37 mouse cellular contexts compared by ENCODE assay signal in the genomic region with DNA sequence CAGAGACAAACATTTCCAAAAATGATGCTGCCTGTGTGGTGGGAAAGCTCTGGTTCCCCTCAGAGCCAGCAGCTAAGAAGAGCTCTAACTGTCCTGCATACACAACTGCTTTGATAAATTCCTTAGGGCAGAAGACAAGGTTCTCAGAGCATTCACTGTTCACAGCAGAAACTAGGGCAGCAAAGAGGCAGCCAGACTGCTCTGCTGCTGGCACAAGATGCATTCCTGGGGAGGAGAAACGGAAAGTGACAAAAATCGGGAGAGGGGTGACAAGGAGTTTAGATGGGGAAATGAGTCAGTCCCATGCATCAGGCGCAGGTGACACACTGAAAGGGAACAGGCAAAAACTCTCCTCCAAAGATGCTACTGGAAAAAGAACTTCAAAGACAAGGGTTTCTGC. TPM values are rescaled to one million over a fixed set of nuclear protein-coding genes. Genes with fewer than 3 reads are reported as not detected.
DNase-seq lines count a peak whose midpoint lies in the region; ATAC-seq lines count a peak whose summit lies in the region.
"Had no signal": no experiment of that assay in that cellular context is flagged by ENCODE, and none has a peak within 500 bp of the region (broad histone marks: within the 10 kb centered on the region; RNA-seq: fewer than 3 reads in every experiment).

No protein-coding gene starts in this region.

- peak; percentile 28 to 30 for DNase-seq in cerebellum, postnatal 25 days
- DNase-seq in cerebellum, adult 9-10 months, result no peak
- no peak for DNase-seq in hindbrain, embryonic 10.5 days (ENCODE audit: low spot score)
- DNase-seq in hindbrain, embryonic 14.5 days (ENCODE audit: low spot score), result no peak
- peak; percentile 5 for DNase-seq in retina, postnatal 1 day
- no peak for DNase-seq in retina, embryonic 14.5 days (ENCODE audit: low spot score)
- no peak for DNase-seq in liver, embryonic 11.5 days (ENCODE audit: low spot score)
- DNase-seq: adrenal gland, adult 2 months; adrenal gland, postnatal 36 days; B cell, adult 2 months; gastrocnemius, postnatal 25 days; heart, adult 2 months; heart, postnatal 14 days; kidney, adult 18-20 months; kidney, postnatal 25 days; lung, adult 2 months; lung, postnatal 10 days; thymus, postnatal 4 days had no signal

- H3K4me3 ChIP-seq in hindbrain, embryonic 10.5 days, result no peak overlapping the region
- H3K4me3 ChIP-seq in hindbrain, embryonic 14.5 days (replicated peaks; ENCODE audit: low read length), result no peak overlapping the region
- H3K4me3 ChIP-seq in liver, embryonic 11.5 days (ENCODE audit: low read depth, low read length), result no peak overlapping the region
- H3K4me3 ChIP-seq: erythroblast, embryonic 14.5 days; heart, adult 2 months; hindbrain, embryonic 12.5 days; kidney, embryonic 15.5 days; limb, embryonic 10.5 days; limb, embryonic 15.5 days had no signal

- 0 out of 2 replicates have a peak, but pooled peaks cover 1% of the 10 kb centered on the region for H3K9me3 ChIP-seq in hindbrain, embryonic 10.5 days
- 0 out of 2 replicates have a peak, but pooled peaks cover 6% of the 10 kb centered on the region for H3K9me3 ChIP-seq in hindbrain, embryonic 14.5 days (ENCODE audit: control insufficient read depth, low read length)
- no peaks in the 10 kb centered on the region for H3K9me3 ChIP-seq in liver, embryonic 11.5 days (ENCODE audit: control insufficient read depth, low read length)
- H3K9me3 ChIP-seq: hindbrain, embryonic 12.5 days; kidney, embryonic 15.5 days; limb, embryonic 10.5 days; limb, embryonic 15.5 days had no signal

- no peaks in the 10 kb centered on the region for H3K36me3 ChIP-seq in hindbrain, embryonic 10.5 days
- no peaks in the 10 kb centered on the region for H3K36me3 ChIP-seq in hindbrain, embryonic 14.5 days (replicated peaks; ENCODE audit: control insufficient read depth, insufficient read depth)
- H3K36me3 ChIP-seq in liver, embryonic 11.5 days (ENCODE audit: control insufficient read depth, insufficient read depth, low read length), result no peaks in the 10 kb centered on the region
- H3K36me3 ChIP-seq: hindbrain, embryonic 12.5 days; kidney, embryonic 15.5 days; limb, embryonic 10.5 days; limb, embryonic 15.5 days had no signal

- H3K27me3 ChIP-seq in hindbrain, embryonic 10.5 days (ENCODE audit: insufficient read depth, poor library complexity, severe bottlenecking), result no peaks in the 10 kb centered on the region
- H3K27me3 ChIP-seq in hindbrain, embryonic 14.5 days (ENCODE audit: control insufficient read depth, insufficient read depth, low read length), result no peaks in the 10 kb centered on the region
- no peaks in the 10 kb centered on the region for H3K27me3 ChIP-seq in liver, embryonic 11.5 days (replicated peaks; ENCODE audit: control insufficient read depth, insufficient read depth, low read length)
- H3K27me3 ChIP-seq: hindbrain, embryonic 12.5 days; kidney, embryonic 15.5 days; limb, embryonic 15.5 days had no signal

- no peak for ATAC-seq in hindbrain, embryonic 14.5 days (ENCODE audit: low FRiP score)
- no peak for ATAC-seq in liver, embryonic 11.5 days (replicated peaks; ENCODE audit: low FRiP score)
- ATAC-seq: activated CD4-positive, CD25-positive, alpha-beta regulatory T cell, adult 4 months; forebrain, embryonic 16.5 days had no signal

- WGBS in hindbrain, embryonic 10.5 days, result 64% methylated on average over 3 of the region's 3 CpGs
- 70% methylated on average over 3 of the region's 3 CpGs for WGBS in hindbrain, embryonic 14.5 days
- WGBS in liver, embryonic 11.5 days, result 62% methylated on average over 3 of the region's 3 CpGs

- H3K4me1 ChIP-seq in hindbrain, embryonic 10.5 days (replicated peaks), result peaks cover 9% of the 10 kb centered on the region
- H3K4me1 ChIP-seq in hindbrain, embryonic 14.5 days (replicated peaks; ENCODE audit: control insufficient read depth, insufficient read depth, low read length), result no peaks in the 10 kb centered on the region
- H3K4me1 ChIP-seq in liver, embryonic 11.5 days (replicated peaks; ENCODE audit: control insufficient read depth, insufficient read depth, low read length), result no peaks in the 10 kb centered on the region
- H3K4me1 ChIP-seq: kidney, embryonic 15.5 days; limb, embryonic 15.5 days had no signal

- 0 out of 2 replicates have a peak overlapping the region, but pooled peaks have one; percentile 23 for H3K27ac ChIP-seq in hindbrain, embryonic 10.5 days
- H3K27ac ChIP-seq in hindbrain, embryonic 14.5 days, result no peak overlapping the region
- no peak overlapping the region for H3K27ac ChIP-seq in liver, embryonic 11.5 days (ENCODE audit: low read depth, low read length)
- H3K27ac ChIP-seq: heart, adult 2 months; hindbrain, embryonic 12.5 days; kidney, embryonic 15.5 days; limb, embryonic 10.5 days; limb, embryonic 15.5 days; liver, embryonic 14.5 days; macrophage had no signal

- H3K4me2 ChIP-seq in hindbrain, embryonic 14.5 days (replicated peaks), result no peak overlapping the region
- H3K4me2 ChIP-seq in liver, embryonic 11.5 days, result no peak overlapping the region
- H3K4me2 ChIP-seq: hindbrain, embryonic 12.5 days; kidney, embryonic 15.5 days; limb, embryonic 15.5 days had no signal

- H3K9ac ChIP-seq in hindbrain, embryonic 14.5 days, result no peak overlapping the region
- H3K9ac ChIP-seq in liver, embryonic 11.5 days (ENCODE audit: low read depth, low read length), result no peak overlapping the region
- H3K9ac ChIP-seq: hindbrain, embryonic 12.5 days; kidney, embryonic 15.5 days; limb, embryonic 15.5 days; liver, embryonic 14.5 days had no signal

RNA-seq across cellular contexts. Expression of a gene that starts 16.2 kb away (rescaled TPM):
- not detected in 2 replicates for polyA plus RNA-seq in hindbrain, embryonic 10.5 days (2016; fragmentation: Nextera tagmentation; extraction: Ambion mirVana)
- not detected in 2 replicates for polyA plus RNA-seq in hindbrain, embryonic 14.5 days (2014; fragmentation: Nextera tagmentation; extraction: Ambion mirVana)
- polyA plus RNA-seq in liver, embryonic 11.5 days (2014; fragmentation: Nextera tagmentation; extraction: Ambion mirVana), result not detected in 2 replicates
- polyA plus RNA-seq: activated CD4-positive, CD25-positive, alpha-beta regulatory T cell, adult 4 months; adrenal gland, adult 2 months; cortical plate, adult 2 months; erythroblast, embryonic 14.5 days; forebrain, embryonic 11.5 days; forebrain, embryonic 16.5 days; heart, adult 2 months; heart, embryonic 14.5 days; hindbrain, embryonic 12.5 days; intestine, embryonic 14.5 days; kidney, embryonic 15.5 days; limb, embryonic 10.5 days; liver, embryonic 14.5 days; lung, adult 2 months; macrophage; midbrain, embryonic 14.5 days; neural tube, embryonic 14.5 days; small intestine, adult 2 months; stomach, embryonic 14.5 days; testis, adult 2 months; thymus, postnatal 0 days had no signal

Comparison
In these comparisons a context has a peak if more than half of its experiments do, and no peak if none do; other contexts are left out.
1. DNase-seq: peak in cerebellum, postnatal 25 days (2 of 2) and retina, postnatal 1 day (single experiment); none in cerebellum, adult 9-10 months (single experiment), hindbrain, embryonic 10.5 days (single experiment), hindbrain, embryonic 14.5 days (single experiment), retina, embryonic 14.5 days (single experiment) and liver, embryonic 11.5 days (single experiment).